Mouse (Mus musculus): ENCODE data around the gene Ccs.

- TF ChIP-seq POLR2A (IDR thresholded peaks at IDR 0.05; ENCODE audit: insufficient read depth, low read depth, low read length) (peak; percentile 46; the same call in 1 of the 2 replicates), CTCF (IDR thresholded peaks at IDR 0.05; ENCODE audit: insufficient read depth, low read depth, low read length) (no peak)
These were observed 45.2 kb downstream of the Ccs start, which contains the start of gene Rbm4 for GRCm38 (mm10) chr19:4793831-4794422.
